Mouse (Mus musculus) olfactory bulb, adult 2 months (tissue): ENCODE measurements around the gene 1700025G04Rik.

ENCODE experiments used
- CTCF ChIP-seq: fragments of 200-500 bp; IDR thresholded peaks from 2 replicates; pipeline ENCODE4 v1.5.1; 2012; ENCODE audit warnings: low read depth, mild to moderate bottlenecking, low read length, moderate library complexity; ENCODE audit not compliant: insufficient read depth
- POLR2A ChIP-seq: fragments of 200-500 bp; IDR thresholded peaks from 2 replicates; pipeline ENCODE4 v1.6.1; 2012; ENCODE audit warnings: mild to moderate bottlenecking, low read depth, low read length, moderate library complexity; ENCODE audit not compliant: insufficient read depth

DNA sequence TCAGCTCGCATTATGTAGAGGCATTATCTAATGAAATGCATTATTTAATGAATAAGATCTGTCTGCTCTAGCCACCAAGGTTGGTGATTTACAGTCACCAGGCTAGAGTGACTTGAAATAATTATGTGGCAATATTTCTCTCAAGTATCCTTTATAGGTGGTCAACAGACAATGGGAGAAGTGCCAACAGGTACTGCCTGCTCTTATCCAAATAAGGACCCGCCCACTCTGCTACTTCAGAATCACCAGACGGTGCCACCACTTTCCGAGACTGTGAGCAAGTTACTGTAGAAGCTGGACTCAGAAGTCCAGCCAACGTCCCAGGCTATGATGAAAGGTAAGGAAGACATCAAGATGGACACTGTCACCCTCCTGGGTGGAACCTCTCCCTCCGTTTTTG, 156.3 kb downstream of the 1700025G04Rik start:
- no peak for TF ChIP-seq POLR2A
- TF ChIP-seq CTCF, result no peak
